Mouse (Mus musculus): ENCODE data around the gene Fgfr2.

DNA sequence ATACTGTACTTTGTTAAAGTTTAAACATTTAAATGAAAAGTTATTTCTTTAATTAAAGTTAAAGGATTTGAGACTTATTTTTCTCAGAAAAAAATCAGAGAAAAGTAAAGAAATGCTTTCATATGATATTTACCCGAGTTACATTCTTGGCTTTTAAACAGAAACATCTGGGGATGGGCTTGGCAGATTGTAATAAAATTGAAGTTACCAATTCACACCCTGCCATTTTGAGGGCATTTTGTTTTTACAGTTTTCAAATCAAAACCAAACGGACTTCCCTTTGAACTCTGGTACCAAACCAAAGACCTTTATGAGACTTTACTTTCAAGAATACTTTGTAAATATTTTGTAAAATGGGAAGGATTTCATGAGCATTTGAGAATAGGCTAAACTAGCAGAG lies 2697.2 kb downstream of the Fgfr2 start:
- TF ChIP-seq CTCF (IDR thresholded peaks at IDR 0.05; ENCODE audit: control insufficient read depth, insufficient read depth, insufficient read length) (no peak), MYOD1 (IDR thresholded peaks at IDR 0.05; ENCODE audit: control insufficient read depth, insufficient read length, low read depth) (no peak), MYOG (IDR thresholded peaks at IDR 0.05; ENCODE audit: control insufficient read depth, extremely low read depth, insufficient read length) (no peak), USF1 (IDR thresholded peaks at IDR 0.05; ENCODE audit: low read depth) (no peak), MAX (IDR thresholded peaks at IDR 0.05) (no peak)
